Mouse (Mus musculus) kidney, adult 18-20 months (tissue): ENCODE data around the gene Crybg3.
"Not testable (repeated sequence)": the region's sequence is repeated elsewhere in the genome, so short reads cannot be mapped to it uniquely, and the experiment has no call there.

Experiments used
- DNase-seq: peaks from one replicate; pipeline ENCODE4 v3.0.0; 2021

The Crybg3 gene

GRCm38 (mm10) chr16:59529570-59529969, 71.2 kb downstream of the Crybg3 start:
- no peak for DNase-seq

- DNase-seq: no peak
Measured at GRCm38 (mm10) chr16:59526939-59527338, 73.8 kb downstream of the Crybg3 start.

DNA sequence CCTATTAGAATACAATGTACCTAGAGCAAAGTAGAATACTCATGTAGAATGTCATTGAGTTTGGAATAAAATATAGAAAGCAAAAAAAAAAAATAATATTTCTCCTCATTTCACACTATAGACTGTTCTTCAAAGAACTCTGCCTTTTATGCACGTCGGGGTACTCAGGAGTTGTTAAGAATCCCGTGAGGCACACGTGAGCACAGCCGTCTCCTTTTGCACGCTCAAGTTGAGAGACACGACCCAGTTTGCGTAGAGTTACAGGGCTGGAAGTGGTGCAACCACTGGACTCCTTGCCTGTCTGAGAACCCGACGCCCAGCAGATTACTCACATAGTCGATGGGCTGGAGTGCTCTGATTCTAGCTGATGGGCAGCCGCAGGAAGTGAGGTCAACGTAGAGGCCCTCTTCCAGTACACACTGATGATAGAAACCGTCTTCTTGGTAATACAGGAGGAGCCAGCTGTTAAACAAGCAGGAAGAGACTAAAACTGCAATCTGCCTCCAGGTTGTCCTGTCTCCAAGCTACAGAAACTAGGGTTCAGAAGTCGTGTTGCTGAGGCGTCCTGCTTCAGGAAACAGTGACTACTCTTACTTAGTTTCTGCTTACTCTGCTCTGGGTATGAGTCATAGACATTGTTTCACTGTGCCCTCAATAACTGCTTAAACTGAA, 78.9 kb downstream of the Crybg3 start:
- no peak for DNase-seq

GRCm38 (mm10) chr16:59517447-59518219, 83.1 kb downstream of the Crybg3 start:
- DNase-seq: no peak

GRCm38 (mm10) chr16:59516965-59517364, 83.8 kb downstream of the Crybg3 start:
- DNase-seq: no peak

- no peak for DNase-seq
Measured at GRCm38 (mm10) chr16:59515169-59515568, 85.6 kb downstream of the Crybg3 start.

DNA sequence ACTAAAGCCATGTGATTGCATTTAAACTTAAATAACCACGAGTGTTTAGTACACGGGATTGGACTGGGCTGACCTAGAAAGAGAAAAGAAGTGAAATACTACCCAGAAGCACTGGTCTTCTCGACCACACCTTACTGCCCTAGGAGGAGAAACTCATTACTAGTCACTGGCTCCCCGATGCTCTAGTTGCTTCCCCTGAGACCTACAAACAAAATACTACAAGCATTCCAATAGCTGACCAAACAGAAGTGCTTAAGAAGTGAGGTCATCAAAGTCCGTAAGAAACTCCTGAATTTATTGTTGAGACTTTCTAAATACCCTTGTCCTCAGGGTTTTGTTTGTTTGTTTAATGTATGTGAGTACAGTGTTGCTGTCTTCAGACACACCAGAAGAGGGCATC, 90.9 kb downstream of the Crybg3 start:
- no peak for DNase-seq

- DNase-seq: no peak
Measured at GRCm38 (mm10) chr16:59499180-59499579, 101.6 kb downstream of the Crybg3 start.

GRCm38 (mm10) chr16:59497947-59498346, 102.8 kb downstream of the Crybg3 start:
- DNase-seq: peak; percentile 36

DNA sequence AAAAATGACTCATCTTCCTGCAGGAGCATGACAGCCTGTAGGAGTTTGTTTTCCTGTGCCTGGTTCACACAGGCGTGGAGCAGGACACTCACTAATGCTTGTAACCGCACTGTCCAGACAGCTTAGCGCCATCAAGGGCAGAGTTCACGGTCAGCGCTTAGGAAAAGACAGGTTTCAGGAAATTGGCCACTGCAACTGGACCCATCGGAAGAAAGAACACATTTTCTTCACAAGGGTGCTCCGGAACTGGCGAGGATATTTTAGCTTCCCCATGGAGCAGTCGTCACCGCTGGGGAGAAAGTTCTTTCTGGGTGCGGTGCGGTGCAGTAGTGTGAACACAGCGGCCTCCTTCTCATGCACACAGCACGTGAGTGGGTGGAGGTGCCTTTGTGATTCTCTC, 107.6 kb downstream of the Crybg3 start:
- DNase-seq: peak; percentile 58

- DNase-seq: no peak
Measured at GRCm38 (mm10) chr16:59487975-59488548, 112.7 kb downstream of the Crybg3 start.

DNA sequence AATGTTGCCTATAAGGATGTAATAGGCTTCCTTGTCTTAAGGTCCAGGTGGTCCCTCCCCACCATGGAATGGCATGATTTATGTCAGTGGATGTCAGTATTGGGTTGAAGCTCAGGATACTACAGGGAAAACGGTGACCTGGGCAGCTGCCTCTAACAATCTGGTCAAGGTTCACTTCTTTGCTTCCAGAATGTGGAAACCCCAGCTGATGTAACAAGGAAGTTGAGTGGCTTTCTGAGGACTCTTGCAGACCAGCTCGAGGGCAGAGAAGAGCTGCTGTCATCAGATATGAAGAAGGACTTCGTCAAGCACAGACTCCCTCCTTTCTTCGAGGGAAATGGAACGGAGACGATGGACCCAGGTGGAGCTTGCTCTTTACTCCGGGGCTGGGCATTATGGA, 113.5 kb downstream of the Crybg3 start:
- no peak for DNase-seq

GRCm38 (mm10) chr16:59477955-59478354, 122.8 kb downstream of the Crybg3 start:
- no peak for DNase-seq

GRCm38 (mm10) chr16:59474788-59475187, 126.0 kb downstream of the Crybg3 start:
- peak; percentile 80 for DNase-seq

GRCm38 (mm10) chr16:59472546-59472945, 128.2 kb downstream of the Crybg3 start:
- no peak for DNase-seq

GRCm38 (mm10) chr16:59471637-59472278, 129.0 kb downstream of the Crybg3 start, which contains the start of gene Riox2:
Gene Riox2 (plus strand): TSS chr16:59471775.
- DNase-seq: peak; percentile 90

GRCm38 (mm10) chr16:59469846-59470245, 130.9 kb downstream of the Crybg3 start:
- no peak for DNase-seq

DNA sequence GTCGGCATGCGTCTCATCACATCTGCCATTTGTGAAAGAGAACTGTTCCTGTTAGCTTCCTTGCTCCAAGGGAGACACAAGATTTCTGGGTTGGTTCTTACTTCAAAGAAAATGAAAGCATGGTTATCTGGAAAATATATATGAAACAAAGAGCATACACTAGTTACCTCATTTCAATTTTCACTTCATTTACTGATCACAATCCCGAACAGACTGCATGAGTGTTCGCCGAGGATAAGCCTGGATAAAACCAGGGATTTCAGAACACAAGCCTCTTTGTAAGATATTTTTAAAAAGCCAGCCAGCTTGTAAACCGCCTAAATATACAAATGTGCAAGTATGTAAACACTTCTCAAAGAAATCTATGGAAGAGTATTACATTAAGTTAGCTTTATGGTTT, 136.8 kb downstream of the Crybg3 start:
- no peak for DNase-seq

DNA sequence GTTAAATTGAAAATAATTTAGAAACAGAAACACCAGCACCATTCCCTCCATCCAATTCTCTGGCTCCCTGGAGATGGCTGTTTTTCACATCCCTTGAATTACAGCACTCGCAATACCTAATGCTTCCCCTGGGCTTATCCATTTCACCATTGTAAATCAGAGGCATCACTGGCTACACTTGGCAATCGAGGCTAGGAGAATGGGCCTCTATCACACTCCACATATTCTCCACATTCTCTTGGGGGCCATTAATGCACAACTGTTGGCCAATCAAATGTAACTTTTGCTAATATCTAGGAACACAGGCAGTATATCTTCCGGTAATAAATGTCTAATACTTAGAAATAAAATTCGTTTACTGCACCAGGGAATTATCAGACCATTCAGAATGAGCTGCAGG, 137.2 kb downstream of the Crybg3 start:
- DNase-seq: no peak

GRCm38 (mm10) chr16:59459259-59459861, 141.4 kb downstream of the Crybg3 start:
- DNase-seq: not testable (repeated sequence)

GRCm38 (mm10) chr16:59451813-59452212, 149.0 kb downstream of the Crybg3 start:
- DNase-seq: no peak

GRCm38 (mm10) chr16:59449092-59449491, 151.7 kb downstream of the Crybg3 start:
- DNase-seq: no peak

- DNase-seq: no peak
Measured at GRCm38 (mm10) chr16:59448181-59448580, 152.6 kb downstream of the Crybg3 start.
